Mouse (Mus musculus) liver, embryonic 16.5 days (tissue): ENCODE measurements around the gene Lamp1. TPM values are rescaled to one million over a fixed set of nuclear protein-coding genes. Genes with fewer than 3 reads are reported as not detected.
A peak's percentile ranks its signal among the peaks of the same experiment; 100 is the strongest.

Experiments used
- ATAC-seq: fragments of 200-750 bp; cut with Nextera tagmentation; 2 replicates; pipeline ENCODE4 v1.8.0; 2017; ENCODE audit warnings: low read depth, mild to moderate bottlenecking, moderate number of reproducible peaks, moderate library complexity
- H3K27ac ChIP-seq: fragments of 300-500 bp; sonication (generic); 2 replicates; pipeline ENCODE4 v1.5.1; 2014; ENCODE audit warnings: mild to moderate bottlenecking, low read length
- H3K27me3 ChIP-seq: fragments of 300-500 bp; sonication (generic); 2 replicates; pipeline ENCODE4 v1.6.1; 2014; ENCODE audit warnings: low read depth, low read length, mixed read lengths; ENCODE audit not compliant: control insufficient read depth, insufficient read depth
- H3K36me3 ChIP-seq: fragments of 300-500 bp; sonication (generic); 2 replicates; pipeline ENCODE4 v1.6.1; 2014; ENCODE audit warnings: mild to moderate bottlenecking; ENCODE audit not compliant: control insufficient read depth, insufficient read depth
- H3K4me1 ChIP-seq: fragments of 300-500 bp; sonication (generic); 2 replicates; pipeline ENCODE4 v1.6.1; 2014; ENCODE audit warnings: low read depth, low read length, mixed read lengths; ENCODE audit not compliant: control insufficient read depth
- H3K4me2 ChIP-seq: fragments of 300-500 bp; sonication (generic); 2 replicates; pipeline ENCODE4 v1.6.1; 2014; ENCODE audit warnings: low read depth, low read length, mixed read lengths
- H3K4me3 ChIP-seq: fragments of 300-500 bp; sonication (generic); 2 replicates; pipeline ENCODE4 v1.5.1; 2014; ENCODE audit warnings: low read depth, mild to moderate bottlenecking, low read length
- H3K9ac ChIP-seq: fragments of 300-500 bp; sonication (generic); 2 replicates; pipeline ENCODE4 v1.6.1; 2014; ENCODE audit warnings: low read depth, low read length
- H3K9me3 ChIP-seq: fragments of 300-500 bp; sonication (generic); replicated peaks from 2 replicates; pipeline ENCODE4 v1.6.1; 2016; ENCODE audit warnings: low read length; ENCODE audit not compliant: control insufficient read depth
- WGBS: fragments of 180-500 bp; shearing (Covaris S2); extraction: QIAGEN DNeasy Blood & Tissue Kit; methylation state at CpG from one replicate; pipeline ENCODE4 v1.1.7; 2014; ENCODE audit not compliant: insufficient replicate concordance; 5-methylcytosine and 5-hydroxymethylcytosine counted together
- polyA plus RNA-seq: library from polyadenylated mRNA; unstranded; fragments of >200 nt; fragmentation: Nextera tagmentation; extraction: Ambion mirVana; gene quantifications from 2 replicates; pipeline ENCODE4 v1.2.1, GENCODE M21; 2015

Gene Lamp1
- polyA plus RNA-seq, 1 experiment from 2014 or later = 197 TPM

DNA sequence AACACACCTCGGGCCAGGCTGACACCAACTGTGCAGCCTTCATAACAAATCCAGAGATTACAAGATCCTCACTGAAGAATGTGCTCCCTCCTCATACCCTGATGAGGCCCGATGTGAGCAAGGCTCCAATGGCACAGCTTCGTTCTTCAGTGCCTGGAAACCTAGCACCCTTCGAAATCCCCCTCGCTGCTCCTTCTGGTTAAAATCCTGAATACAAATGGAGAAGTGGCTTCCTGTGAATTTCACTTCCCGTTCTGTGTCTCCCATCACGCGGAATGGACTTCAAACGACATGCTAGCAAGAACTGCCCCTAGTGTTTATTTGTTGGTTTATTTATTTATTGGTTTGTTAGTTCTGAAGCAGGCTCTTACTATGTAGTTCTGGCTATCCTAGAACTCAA is 3.6 kb upstream of the Lamp1 start:
- Histone ChIP-seq H3K36me3 (no peaks in the 10 kb centered on the region), H3K4me3 (no peak overlapping the region), H3K27me3 (no peaks in the 10 kb centered on the region), H3K9ac (no peak overlapping the region), H3K4me2 (no peak overlapping the region), H3K4me1 (peaks cover 10% of the 10 kb centered on the region), H3K27ac (no peak overlapping the region), H3K9me3 (no peaks in the 10 kb centered on the region)
- no peak for ATAC-seq
- 44% methylated on average over 9 of the region's 9 CpGs for whole genome bisulfite sequencing

DNA sequence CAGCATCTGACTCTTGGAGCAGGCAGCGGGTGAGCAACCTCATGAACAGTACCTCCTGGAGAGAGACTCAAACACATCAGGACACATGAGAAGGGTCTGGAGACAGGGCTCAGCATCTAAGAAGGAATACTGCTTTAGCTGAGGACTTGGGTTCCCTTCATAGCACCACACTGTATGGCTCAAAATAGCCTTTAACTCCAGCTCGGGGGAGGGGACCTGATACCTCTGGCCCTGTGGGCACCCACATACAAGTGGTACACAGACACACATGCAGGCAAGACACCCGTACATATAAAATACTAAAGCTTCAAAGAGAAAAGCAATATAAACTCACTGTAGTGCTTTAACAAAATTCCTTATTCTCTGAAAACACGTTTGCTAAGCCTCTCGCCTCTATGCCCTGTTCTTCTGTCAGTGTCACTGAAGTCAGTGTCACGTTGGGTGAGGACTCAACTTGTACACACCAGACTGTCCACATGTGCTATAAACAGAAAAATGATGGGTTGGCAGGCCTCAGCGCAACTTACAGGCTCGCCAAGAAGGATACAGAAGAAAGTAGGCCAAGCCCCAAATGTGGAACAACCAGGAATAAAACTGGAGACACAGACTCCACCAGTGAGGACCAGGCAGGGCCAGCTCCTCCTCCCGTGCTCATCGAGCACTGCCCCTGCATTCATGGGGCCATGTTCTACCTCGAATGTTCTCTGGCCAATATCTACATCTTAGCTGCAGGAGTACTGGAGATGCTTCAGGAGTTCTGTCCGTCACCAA is 2.4 kb upstream of the Lamp1 start:
- no peaks in the 10 kb centered on the region for H3K27me3 ChIP-seq
- H3K4me2 ChIP-seq = no peak overlapping the region
- 65% methylated on average over 12 of the region's 12 CpGs for WGBS
- H3K4me3 ChIP-seq = no peak overlapping the region
- H3K36me3 ChIP-seq = no peaks in the 10 kb centered on the region
- ATAC-seq = no peak
- H3K27ac ChIP-seq = no peak overlapping the region
- no peak overlapping the region for H3K9ac ChIP-seq
- peaks cover 21% of the 10 kb centered on the region for H3K4me1 ChIP-seq
- no peaks in the 10 kb centered on the region for H3K9me3 ChIP-seq

- H3K4me1 ChIP-seq = peaks cover 47% of the 10 kb centered on the region
- peak overlapping the region; percentile 88 for H3K27ac ChIP-seq
- WGBS = under 1% methylated on average over 45 of the region's 49 CpGs
Measured at GRCm38 (mm10) chr8:13159377-13159881, 468 bp downstream of the Lamp1 start.

DNA sequence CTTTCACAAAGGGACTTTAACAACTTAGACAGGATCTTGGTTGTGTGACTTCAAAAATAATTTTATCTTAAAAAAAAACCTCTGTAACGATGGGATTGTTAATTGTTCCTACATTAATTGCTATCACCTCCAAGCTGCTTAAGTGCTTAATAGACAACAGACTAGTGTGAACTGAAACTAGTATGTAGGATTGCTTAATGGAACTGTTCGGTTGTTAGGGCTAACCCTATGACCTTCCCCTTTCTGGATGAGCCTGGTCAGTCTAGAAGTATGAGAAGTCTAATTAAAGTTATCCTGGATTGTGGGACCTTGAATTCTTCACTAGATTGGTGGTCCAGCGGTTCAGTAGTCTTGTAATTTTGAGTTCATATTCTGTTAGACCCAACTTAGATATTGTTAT is 1.7 kb downstream of the Lamp1 start:
- Histone ChIP-seq H3K27ac (peak overlapping the region; percentile 88), H3K9me3 (no peaks in the 10 kb centered on the region), H3K9ac (peak overlapping the region; percentile 97), H3K27me3 (no peaks in the 10 kb centered on the region), H3K4me2 (peak overlapping the region; percentile 85), H3K4me1 (peaks cover 49% of the 10 kb centered on the region), H3K4me3 (peak overlapping the region; percentile 92), H3K36me3 (no peaks in the 10 kb centered on the region)
- WGBS = 70% methylated on average over 3 of the region's 3 CpGs
- ATAC-seq = no peak

More at GRCm38 (mm10) chr8:13159377-13159881, 468 bp downstream of the Lamp1 start:
- Histone ChIP-seq H3K36me3 (no peaks in the 10 kb centered on the region), H3K4me2 (peak overlapping the region; percentile 85), H3K27me3 (no peaks in the 10 kb centered on the region), H3K4me3 (peak overlapping the region; percentile 92), H3K9me3 (no peaks in the 10 kb centered on the region), H3K9ac (peak overlapping the region; percentile 97)
- ATAC-seq = peak; percentile 63

GRCm38 (mm10) chr8:13162098-13162497 is 3.1 kb downstream of the Lamp1 start:
- H3K27ac ChIP-seq = peak overlapping the region; percentile 40; the same call in 1 of the 2 replicates
- H3K4me1 ChIP-seq = peaks cover 49% of the 10 kb centered on the region
- ATAC-seq = no peak
- no peaks in the 10 kb centered on the region for H3K9me3 ChIP-seq
- 76% methylated on average over 6 of the region's 6 CpGs for WGBS
- H3K27me3 ChIP-seq = no peaks in the 10 kb centered on the region
- H3K4me3 ChIP-seq = no peak overlapping the region; the same call in 1 of the 2 replicates
- peaks cover 2% of the 10 kb centered on the region for H3K36me3 ChIP-seq
- peak overlapping the region; percentile 7; the same call in 1 of the 2 replicates for H3K9ac ChIP-seq
- peak overlapping the region; percentile 85 for H3K4me2 ChIP-seq

- 0 out of 2 replicates have a peak overlapping the region, but pooled peaks have one; percentile 6 for H3K9ac ChIP-seq
- peak overlapping the region; percentile 59 for H3K27ac ChIP-seq
- WGBS = 9% methylated on average over 1 of the region's 1 CpGs
Measured at GRCm38 (mm10) chr8:13163563-13163962, 4.6 kb downstream of the Lamp1 start.

GRCm38 (mm10) chr8:13164361-13164760 is 5.4 kb downstream of the Lamp1 start:
- no peaks in the 10 kb centered on the region for H3K9me3 ChIP-seq
- 80% methylated on average over 5 of the region's 5 CpGs for WGBS

More at GRCm38 (mm10) chr8:13163563-13163962, 4.6 kb downstream of the Lamp1 start:
- ATAC-seq = peak; percentile 62
- peaks cover 47% of the 10 kb centered on the region for H3K4me1 ChIP-seq
- no peaks in the 10 kb centered on the region for H3K27me3 ChIP-seq
- peaks cover 13% of the 10 kb centered on the region for H3K36me3 ChIP-seq
- peak overlapping the region; percentile 2; the same call in 1 of the 2 replicates for H3K4me3 ChIP-seq
- peak overlapping the region; percentile 40 for H3K4me2 ChIP-seq
- no peaks in the 10 kb centered on the region for H3K9me3 ChIP-seq

GRCm38 (mm10) chr8:13170510-13170909 is 11.5 kb downstream of the Lamp1 start:
- no peak for ATAC-seq
- H3K4me3 ChIP-seq = no peak overlapping the region
- no peaks in the 10 kb centered on the region for H3K27me3 ChIP-seq
- peaks cover 64% of the 10 kb centered on the region for H3K36me3 ChIP-seq
- H3K4me1 ChIP-seq = no peaks in the 10 kb centered on the region
- H3K4me2 ChIP-seq = no peak overlapping the region
- WGBS = 44% methylated on average over 1 of the region's 1 CpGs
- H3K9ac ChIP-seq = no peak overlapping the region
- H3K27ac ChIP-seq = no peak overlapping the region
- H3K9me3 ChIP-seq = no peaks in the 10 kb centered on the region

More at GRCm38 (mm10) chr8:13164361-13164760, 5.4 kb downstream of the Lamp1 start:
- H3K4me1 ChIP-seq = peaks cover 45% of the 10 kb centered on the region
- ATAC-seq = no peak
- H3K4me3 ChIP-seq = no peak overlapping the region
- H3K9ac ChIP-seq = peak overlapping the region; percentile 2; the same call in 1 of the 2 replicates
- H3K36me3 ChIP-seq = peaks cover 20% of the 10 kb centered on the region
- H3K27me3 ChIP-seq = no peaks in the 10 kb centered on the region
- H3K4me2 ChIP-seq = no peak overlapping the region
- no peak overlapping the region for H3K27ac ChIP-seq

DNA sequence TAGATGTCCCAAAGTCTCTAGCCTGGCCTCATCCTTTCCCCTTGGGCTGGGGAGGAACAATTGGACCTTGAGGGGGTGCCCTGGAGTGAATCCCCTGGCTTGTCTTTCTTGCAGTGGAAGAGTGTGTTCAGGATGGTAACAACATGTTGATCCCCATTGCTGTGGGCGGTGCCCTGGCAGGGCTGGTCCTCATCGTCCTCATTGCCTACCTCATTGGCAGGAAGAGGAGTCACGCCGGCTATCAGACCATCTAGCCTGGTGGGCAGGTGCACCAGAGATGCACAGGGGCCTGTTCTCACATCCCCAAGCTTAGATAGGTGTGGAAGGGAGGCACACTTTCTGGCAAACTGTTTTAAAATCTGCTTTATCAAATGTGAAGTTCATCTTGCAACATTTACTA is 15.3 kb downstream of the Lamp1 start:
- WGBS = 73% methylated on average over 4 of the region's 4 CpGs
- H3K4me2 ChIP-seq = no peak overlapping the region
- no peak overlapping the region for H3K4me3 ChIP-seq
- peaks cover 60% of the 10 kb centered on the region for H3K36me3 ChIP-seq
- no peak for ATAC-seq
- H3K9me3 ChIP-seq = no peaks in the 10 kb centered on the region
- H3K4me1 ChIP-seq = no peaks in the 10 kb centered on the region
- H3K27me3 ChIP-seq = no peaks in the 10 kb centered on the region
- no peak overlapping the region for H3K27ac ChIP-seq
- H3K9ac ChIP-seq = no peak overlapping the region
